Mouse (Mus musculus) liver, postnatal 0 days (tissue): ENCODE measurements at regions not wholly inside any gene's neighbourhood (a gene's known extent, or its start where the extent isn't known, plus 50 kb on each side); places are given as distances from the start of the nearest gene placed in this dataset.

Experiments used
- ATAC-seq: fragments of 200-750 bp; cut with Nextera tagmentation; 2 replicates; pipeline ENCODE4 v1.8.0; 2017; ENCODE audit warnings: mild to moderate bottlenecking, moderate library complexity
- DNase-seq: peaks from one replicate; pipeline ENCODE4 v3.0.0-alpha.2; 2016
- H3K27ac ChIP-seq: fragments of 300-500 bp; sonication (generic); 2 replicates; pipeline ENCODE4 v1.5.1; 2014; ENCODE audit warnings: antibody characterized with exemption, moderate library complexity, mild to moderate bottlenecking, low read depth
- H3K27me3 ChIP-seq: fragments of 300-500 bp; sonication (generic); 2 replicates; pipeline ENCODE4 v1.6.1; 2014; ENCODE audit warnings: low read length, control low read depth, mixed read lengths; ENCODE audit not compliant: insufficient read depth
- H3K36me3 ChIP-seq: fragments of 300-500 bp; sonication (generic); replicated peaks from 2 replicates; pipeline ENCODE4 v1.6.1; 2014; ENCODE audit warnings: mild to moderate bottlenecking, control low read depth, low read length, moderate library complexity, mixed read lengths; ENCODE audit not compliant: insufficient read depth
- H3K4me1 ChIP-seq: fragments of 300-500 bp; sonication (generic); 2 replicates; pipeline ENCODE4 v1.6.1; 2014; ENCODE audit warnings: antibody characterized with exemption, mild to moderate bottlenecking, control low read depth; ENCODE audit not compliant: insufficient read depth
- H3K4me2 ChIP-seq: fragments of 300-500 bp; sonication (generic); 2 replicates; pipeline ENCODE4 v1.6.1; 2014; ENCODE audit warnings: low read depth, mild to moderate bottlenecking, low read length, moderate library complexity, mixed read lengths
- H3K4me3 ChIP-seq: fragments of 300-500 bp; sonication (generic); 2 replicates; pipeline ENCODE4 v1.5.1; 2014; ENCODE audit warnings: low read depth, low read length
- H3K9ac ChIP-seq: fragments of 300-500 bp; sonication (generic); replicated peaks from 2 replicates; pipeline ENCODE4 v1.6.1; 2014; ENCODE audit warnings: mild to moderate bottlenecking, moderate library complexity
- H3K9me3 ChIP-seq: fragments of 300-500 bp; sonication (generic); 2 replicates; pipeline ENCODE4 v1.6.1; 2016; ENCODE audit warnings: mild to moderate bottlenecking, control low read depth, low read length, mixed read lengths
- CTCF ChIP-seq: sonication (generic); IDR thresholded peaks from 2 replicates; pipeline ENCODE4 v1.5.1; 2016; ENCODE audit warnings: antibody characterized with exemption, low read depth
- EP300 ChIP-seq: IDR thresholded peaks from 2 replicates; pipeline ENCODE4 v1.6.1; 2016; ENCODE audit warnings: antibody characterized with exemption, low read depth, mild to moderate bottlenecking
- WGBS: fragments of 180-500 bp; shearing (Covaris S2); extraction: QIAGEN DNeasy Blood & Tissue Kit; methylation state at CpG from one replicate; pipeline ENCODE4 v1.1.7; 2014; ENCODE audit not compliant: insufficient replicate concordance; 5-methylcytosine and 5-hydroxymethylcytosine counted together

DNA sequence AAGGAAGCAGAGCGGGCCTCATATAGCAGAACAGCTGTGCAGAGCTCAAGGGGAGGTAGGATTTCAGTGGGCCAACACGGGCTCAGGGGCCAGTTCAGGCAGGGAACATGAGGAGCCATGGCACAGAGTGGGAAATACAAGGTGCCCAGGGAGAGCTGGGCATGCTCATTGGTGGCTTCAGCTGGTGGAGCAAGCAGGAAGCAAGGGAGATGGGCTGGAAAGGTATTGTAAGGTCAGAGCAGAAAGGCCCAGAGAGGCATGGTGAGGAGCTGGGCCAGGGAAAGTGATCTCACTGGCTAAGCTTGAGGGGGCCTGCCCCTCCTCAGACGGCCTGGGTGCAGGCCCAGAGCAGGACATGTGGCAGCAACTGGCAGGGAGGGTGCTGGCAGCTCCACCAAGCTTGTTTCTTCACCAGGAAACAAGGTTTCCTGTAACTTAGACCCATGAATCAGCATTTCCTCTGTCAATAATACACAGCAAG is 155.2 kb upstream of the Lpp start:
- peak; percentile 59 for ATAC-seq
- no peak for DNase-seq
- Histone ChIP-seq H3K9me3 (no peaks in the 10 kb centered on the region), H3K9ac (no peak overlapping the region), H3K4me2 (no peak overlapping the region; the same call in 1 of the 2 replicates), H3K27ac (0 out of 2 replicates have a peak overlapping the region, but pooled peaks have one; percentile 9), H3K4me1 (peaks cover 29% of the 10 kb centered on the region), H3K36me3 (no peaks in the 10 kb centered on the region), H3K4me3 (no peak overlapping the region), H3K27me3 (no peaks in the 10 kb centered on the region)
- 0 out of 2 replicates have a peak, but pooled peaks have one; percentile 32 for TF ChIP-seq EP300
- no peak for TF ChIP-seq CTCF
- WGBS = 50% methylated on average over 3 of the region's 3 CpGs

DNA sequence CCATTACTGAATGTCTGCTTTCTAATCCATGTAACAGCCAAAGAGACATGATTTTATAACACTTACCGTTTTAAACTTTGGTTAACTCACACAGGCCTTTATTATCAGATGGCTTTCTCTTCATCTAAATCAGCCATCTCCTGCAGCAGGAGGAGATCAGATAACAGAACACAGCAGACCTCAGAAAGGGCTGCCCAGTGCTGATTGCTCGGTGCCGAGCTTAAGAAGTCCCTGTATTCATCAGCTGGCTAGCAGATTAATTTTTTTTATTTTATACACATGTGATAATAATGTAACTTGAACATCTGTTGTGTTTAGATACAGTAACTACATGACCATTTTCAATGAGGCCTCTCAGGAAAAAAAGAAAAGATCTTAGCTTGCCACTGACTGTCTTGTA is 155.9 kb upstream of the Lpp start:
- Histone ChIP-seq H3K9me3 (no peaks in the 10 kb centered on the region), H3K4me1 (peaks cover 30% of the 10 kb centered on the region), H3K4me3 (no peak overlapping the region), H3K36me3 (no peaks in the 10 kb centered on the region), H3K27me3 (no peaks in the 10 kb centered on the region), H3K4me2 (no peak overlapping the region), H3K9ac (no peak overlapping the region), H3K27ac (no peak overlapping the region)
- TF ChIP-seq CTCF (no peak), EP300 (no peak)
- WGBS = 55% methylated on average over 3 of the region's 3 CpGs
- ATAC-seq (no peak), DNase-seq (no peak)

DNA sequence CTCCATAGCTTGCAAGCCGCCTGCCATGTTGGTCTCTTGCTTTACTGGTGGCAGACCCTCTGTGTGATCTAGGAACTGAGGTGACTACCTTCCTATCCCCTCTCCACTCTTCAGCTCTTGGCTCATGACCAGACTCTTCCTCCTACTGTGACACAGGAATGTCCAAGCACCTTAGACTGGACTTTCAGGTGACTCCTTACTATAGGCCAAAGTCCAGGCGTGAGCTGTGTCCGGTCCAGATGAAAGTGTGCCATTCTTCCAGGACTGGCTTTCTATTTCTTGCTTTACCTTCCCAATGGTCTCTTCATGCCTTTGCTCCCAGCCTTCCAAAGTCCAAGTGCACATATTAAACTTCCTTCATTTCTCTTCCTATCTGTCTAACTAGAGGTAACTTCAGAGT is 156.3 kb upstream of the Lpp start:
- Histone ChIP-seq H3K9ac (no peak overlapping the region), H3K27ac (no peak overlapping the region), H3K4me2 (no peak overlapping the region), H3K27me3 (no peaks in the 10 kb centered on the region), H3K9me3 (no peaks in the 10 kb centered on the region), H3K4me3 (no peak overlapping the region), H3K4me1 (peaks cover 33% of the 10 kb centered on the region), H3K36me3 (no peaks in the 10 kb centered on the region)
- WGBS = 87% methylated on average over 3 of the region's 3 CpGs
- TF ChIP-seq EP300 = no peak
- TF ChIP-seq CTCF = no peak
- no peak for DNase-seq
- ATAC-seq = no peak

DNA sequence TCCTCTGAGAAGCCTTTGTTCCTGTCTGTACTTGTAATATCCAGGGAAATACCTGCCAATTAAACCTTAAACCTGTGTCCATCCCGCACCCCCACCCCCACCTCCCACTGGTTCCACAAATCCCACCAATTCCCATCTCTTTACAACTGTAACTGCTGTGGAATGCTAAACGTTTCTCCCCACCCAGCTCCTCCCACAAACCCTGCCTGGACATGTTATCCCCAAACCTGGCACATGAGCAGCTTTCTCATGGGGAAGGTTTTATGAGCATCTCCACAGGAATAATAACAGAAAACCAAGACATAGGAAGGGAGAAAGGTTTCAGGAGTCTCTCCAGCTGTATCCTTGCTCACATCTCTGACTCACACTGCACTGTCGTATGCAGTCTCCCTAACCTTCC is 156.8 kb upstream of the Lpp start:
- Histone ChIP-seq H3K4me1 (peaks cover 34% of the 10 kb centered on the region), H3K27me3 (no peaks in the 10 kb centered on the region), H3K4me2 (no peak overlapping the region), H3K9me3 (no peaks in the 10 kb centered on the region), H3K27ac (no peak overlapping the region), H3K36me3 (no peaks in the 10 kb centered on the region), H3K4me3 (no peak overlapping the region), H3K9ac (no peak overlapping the region)
- ATAC-seq (no peak), DNase-seq (no peak)
- WGBS = 65% methylated on average over 3 of the region's 3 CpGs
- TF ChIP-seq EP300 = no peak
- no peak for TF ChIP-seq CTCF

DNA sequence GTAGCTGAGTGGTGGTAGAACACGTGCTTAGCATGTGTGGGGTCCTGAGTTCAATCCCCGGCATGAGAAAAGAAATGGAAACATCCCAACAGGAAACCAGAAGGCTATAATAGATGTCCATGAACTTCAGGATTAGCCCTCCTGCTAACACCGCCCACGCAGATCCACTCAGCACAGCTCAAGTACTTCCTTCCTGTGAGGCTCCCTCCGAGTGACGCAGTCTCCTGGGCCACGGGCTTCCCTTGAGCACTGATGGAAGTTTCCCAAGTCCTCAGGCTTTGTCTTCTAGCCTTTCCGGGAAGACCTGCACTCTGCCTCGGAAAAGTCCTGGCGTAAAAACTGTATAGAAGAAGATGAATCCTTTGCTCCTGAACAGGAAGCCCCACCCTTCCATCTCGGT is 158.5 kb upstream of the Lpp start:
- H3K9ac ChIP-seq = no peak overlapping the region
- ATAC-seq = peak; percentile 47
- no peak overlapping the region for H3K4me2 ChIP-seq
- TF ChIP-seq CTCF = no peak
- no peak for TF ChIP-seq EP300
- H3K4me3 ChIP-seq = no peak overlapping the region
- H3K9me3 ChIP-seq = no peaks in the 10 kb centered on the region
- H3K27ac ChIP-seq = no peak overlapping the region
- no peak for DNase-seq
- 55% methylated on average over 11 of the region's 11 CpGs for WGBS
- peaks cover 31% of the 10 kb centered on the region for H3K4me1 ChIP-seq
- no peaks in the 10 kb centered on the region for H3K27me3 ChIP-seq
- H3K36me3 ChIP-seq = no peaks in the 10 kb centered on the region

DNA sequence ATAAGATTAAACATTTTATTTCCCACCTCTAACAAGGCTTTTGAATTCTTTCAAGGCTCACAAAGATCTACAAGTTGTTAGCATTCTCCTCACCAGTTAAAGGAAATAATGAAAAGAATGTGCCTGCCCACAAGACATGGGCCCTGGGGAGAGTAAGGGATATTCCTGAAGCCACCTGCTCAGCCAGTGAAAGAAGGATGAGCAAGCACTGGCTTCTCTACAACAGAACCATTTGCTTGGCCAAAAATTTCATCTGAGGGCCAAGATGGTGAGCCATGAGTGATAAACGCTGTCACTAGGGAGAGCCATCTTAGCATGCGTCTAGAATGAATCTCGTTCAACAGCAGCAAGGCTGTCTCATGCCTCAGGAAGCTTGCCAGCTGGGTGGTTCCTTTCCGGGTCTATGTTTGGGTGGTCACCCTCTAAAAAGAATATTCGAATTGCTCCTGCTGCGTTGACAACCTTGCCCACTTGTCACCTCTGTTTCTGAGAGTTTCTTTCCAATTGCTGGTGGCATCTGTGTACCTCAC is 161.2 kb upstream of the Lpp start:
- Histone ChIP-seq H3K27ac (no peak overlapping the region), H3K4me1 (peaks cover 24% of the 10 kb centered on the region)

DNA sequence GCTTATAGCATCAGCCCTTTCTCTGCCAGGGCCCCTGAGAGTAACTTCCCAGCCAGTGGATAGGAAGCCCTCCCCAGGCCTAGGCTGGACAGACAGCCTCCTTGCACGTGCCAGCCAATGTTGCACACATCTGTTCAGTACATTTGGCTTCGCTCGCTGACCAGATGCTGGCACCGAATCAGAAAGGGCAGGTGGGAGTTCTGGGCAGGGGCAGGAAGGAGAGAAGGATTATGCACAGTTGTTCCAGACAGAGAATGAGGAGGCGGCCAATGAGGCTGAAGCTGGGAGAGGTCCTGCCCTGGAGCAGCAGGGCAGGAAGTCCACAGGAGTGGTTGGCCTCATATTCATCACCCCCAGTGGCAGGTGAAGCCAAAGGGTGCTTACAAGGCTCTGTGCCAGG is 161.8 kb upstream of the Lpp start:
- no peak for DNase-seq
- no peak for TF ChIP-seq CTCF
- no peak for TF ChIP-seq EP300
- no peak overlapping the region; the same call in 1 of the 2 replicates for H3K27ac ChIP-seq
- H3K9ac ChIP-seq = no peak overlapping the region
- WGBS = 71% methylated on average over 5 of the region's 5 CpGs
- no peaks in the 10 kb centered on the region for H3K27me3 ChIP-seq
- H3K9me3 ChIP-seq = no peaks in the 10 kb centered on the region
- H3K4me2 ChIP-seq = no peak overlapping the region
- H3K36me3 ChIP-seq = no peaks in the 10 kb centered on the region
- no peak for ATAC-seq
- H3K4me1 ChIP-seq = peaks cover 19% of the 10 kb centered on the region
- H3K4me3 ChIP-seq = no peak overlapping the region

More for the DNA sequence above, 161.2 kb upstream of the Lpp start:
- no peaks in the 10 kb centered on the region for H3K9me3 ChIP-seq
- H3K4me3 ChIP-seq = no peak overlapping the region
- ATAC-seq = no peak
- H3K9ac ChIP-seq = no peak overlapping the region
- H3K27me3 ChIP-seq = no peaks in the 10 kb centered on the region
- no peak for TF ChIP-seq CTCF
- TF ChIP-seq EP300 = no peak
- DNase-seq = no peak
- WGBS = 76% methylated on average over 6 of the region's 6 CpGs
- no peak overlapping the region for H3K4me2 ChIP-seq
- no peaks in the 10 kb centered on the region for H3K36me3 ChIP-seq
